Mouse (Mus musculus) heart, embryonic 13.5 days (tissue): ENCODE measurements around the gene Sec14l1. TPM values are rescaled to one million over a fixed set of nuclear protein-coding genes. Genes with fewer than 3 reads are reported as not detected.
A peak's percentile ranks its signal among the peaks of the same experiment; 100 is the strongest.

Source experiments
- ATAC-seq: fragments of 200-750 bp; cut with Nextera tagmentation; 2 replicates; pipeline ENCODE4 v1.8.0; 2017; ENCODE audit warnings: moderate TSS enrichment; ENCODE audit not compliant: insufficient number of reproducible peaks, low FRiP score, low TSS enrichment; ENCODE audit errors: extremely low read depth
- H3K27ac ChIP-seq: fragments of 300-500 bp; sonication (generic); replicated peaks from 2 replicates; pipeline ENCODE4 v1.5.1; 2015; ENCODE audit warnings: moderate library complexity, mild to moderate bottlenecking, inconsistent platforms
- H3K27me3 ChIP-seq: fragments of 300-500 bp; sonication (generic); replicated peaks from 2 replicates; pipeline ENCODE4 v1.6.1; 2015; ENCODE audit warnings: mild to moderate bottlenecking, inconsistent platforms
- H3K36me3 ChIP-seq: fragments of 300-500 bp; sonication (generic); 2 replicates; pipeline ENCODE4 v1.6.1; 2015; ENCODE audit warnings: mild to moderate bottlenecking, inconsistent platforms
- H3K4me1 ChIP-seq: fragments of 300-500 bp; sonication (generic); 2 replicates; pipeline ENCODE4 v1.6.1; 2015; ENCODE audit warnings: inconsistent platforms
- H3K4me2 ChIP-seq: fragments of 300-500 bp; sonication (generic); 2 replicates; pipeline ENCODE4 v1.6.1; 2015; ENCODE audit warnings: inconsistent platforms, mild to moderate bottlenecking, moderate library complexity
- H3K4me3 ChIP-seq: fragments of 300-500 bp; sonication (generic); 2 replicates; pipeline ENCODE4 v1.5.1; 2015; ENCODE audit warnings: moderate library complexity, mild to moderate bottlenecking, inconsistent platforms
- H3K9ac ChIP-seq: fragments of 300-500 bp; sonication (generic); 2 replicates; pipeline ENCODE4 v1.6.1; 2015; ENCODE audit warnings: inconsistent platforms, mild to moderate bottlenecking, moderate library complexity
- H3K9me3 ChIP-seq: fragments of 300-500 bp; sonication (generic); 2 replicates; pipeline ENCODE4 v1.6.1; 2016; ENCODE audit warnings: inconsistent platforms
- WGBS: fragments of 180-500 bp; shearing (Covaris S2); methylation state at CpG from one replicate; pipeline ENCODE4 v1.1.7; 2015; ENCODE audit warnings: mixed read lengths; 5-methylcytosine and 5-hydroxymethylcytosine counted together
- polyA plus RNA-seq: library from polyadenylated mRNA; unstranded; fragments of >200 nt; fragmentation: Nextera tagmentation; extraction: Ambion mirVana; gene quantifications from 2 replicates; pipeline ENCODE4 v1.2.1, GENCODE M21; 2015

Gene Sec14l1
- polyA plus RNA-seq, 1 experiment from 2014 or later, result 44.5 TPM

DNA sequence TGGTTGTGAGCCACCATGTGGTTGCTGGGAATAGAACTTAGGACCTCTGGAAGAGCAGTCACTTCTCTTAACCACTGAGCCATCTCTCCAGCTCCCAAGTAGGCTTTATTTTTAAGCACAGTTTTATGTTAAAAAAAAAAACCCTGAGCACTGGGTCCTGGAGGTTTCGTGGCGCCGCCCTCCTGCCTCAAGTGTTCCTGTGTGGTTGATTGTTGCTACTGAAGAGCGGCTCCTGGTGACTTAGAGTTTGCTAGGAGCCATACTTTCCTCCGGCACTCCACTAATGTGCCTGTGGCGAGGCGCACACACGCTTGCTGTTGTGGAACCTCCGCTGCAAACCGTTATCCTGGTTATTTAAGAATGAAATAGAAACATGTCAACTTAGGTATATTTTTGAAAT is 16.5 kb downstream of the Sec14l1 start:
- Histone ChIP-seq H3K9me3 (no peaks in the 10 kb centered on the region), H3K27ac (peak overlapping the region; percentile 30; the same call in 1 of the 2 replicates), H3K4me3 (no peak overlapping the region), H3K27me3 (no peaks in the 10 kb centered on the region), H3K4me1 (peaks cover 82% of the 10 kb centered on the region), H3K4me2 (no peak overlapping the region), H3K9ac (no peak overlapping the region), H3K36me3 (peaks cover 13% of the 10 kb centered on the region; the same call in 1 of the 2 replicates)
- WGBS, result 96% methylated on average over 10 of the region's 10 CpGs
- no peak for ATAC-seq

DNA sequence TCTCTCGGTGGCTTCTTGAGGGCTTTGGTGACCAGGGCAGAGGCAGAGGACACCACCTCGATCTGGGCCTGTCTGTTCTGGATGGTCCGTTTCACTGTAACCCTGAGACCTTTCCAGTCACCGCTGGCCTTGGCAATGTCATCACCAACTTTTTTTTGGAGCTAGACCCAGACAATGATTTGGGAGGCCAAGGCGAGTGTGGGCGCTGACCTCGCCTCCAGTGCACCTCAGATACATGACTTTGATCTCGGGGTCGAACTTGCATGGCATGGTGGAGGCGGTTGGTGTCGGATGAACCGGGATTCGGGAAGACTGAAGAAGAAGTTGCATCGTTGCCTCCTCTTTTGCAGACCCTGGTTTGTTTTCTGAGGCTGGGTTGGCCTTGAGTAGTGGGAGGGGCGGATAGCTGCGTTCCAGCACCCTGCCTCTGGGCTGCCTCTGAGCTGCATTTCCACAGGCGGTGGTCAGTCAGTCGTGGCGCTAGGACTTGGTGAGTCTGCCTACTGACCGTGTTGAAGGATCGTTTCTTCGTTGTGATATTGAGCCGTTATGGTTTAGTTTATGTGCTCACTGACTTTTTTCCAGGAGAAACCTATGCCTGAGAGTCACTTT is 19.9 kb downstream of the Sec14l1 start:
- Histone ChIP-seq H3K4me3 (no peak overlapping the region), H3K36me3 (peaks cover 20% of the 10 kb centered on the region; the same call in 1 of the 2 replicates), H3K4me1 (peaks cover 76% of the 10 kb centered on the region), H3K9ac (peak overlapping the region; percentile 65), H3K9me3 (no peaks in the 10 kb centered on the region), H3K27me3 (no peaks in the 10 kb centered on the region), H3K27ac (peak overlapping the region; percentile 81), H3K4me2 (peak overlapping the region; percentile 32)
- no peak for ATAC-seq
- WGBS, result 58% methylated on average over 23 of the region's 23 CpGs

GRCm38 (mm10) chr11:117135457-117136290 is 20.7 kb downstream of the Sec14l1 start:
- H3K27ac ChIP-seq, result peak overlapping the region; percentile 81
- peak overlapping the region; percentile 65 for H3K9ac ChIP-seq
- H3K27me3 ChIP-seq, result no peaks in the 10 kb centered on the region
- peak overlapping the region; percentile 32 for H3K4me2 ChIP-seq
- H3K4me3 ChIP-seq, result no peak overlapping the region
- ATAC-seq, result no peak
- 37% methylated on average over 17 of the region's 17 CpGs for WGBS
- H3K4me1 ChIP-seq, result peaks cover 69% of the 10 kb centered on the region
- H3K36me3 ChIP-seq, result peaks cover 21% of the 10 kb centered on the region; the same call in 1 of the 2 replicates
- no peaks in the 10 kb centered on the region for H3K9me3 ChIP-seq

DNA sequence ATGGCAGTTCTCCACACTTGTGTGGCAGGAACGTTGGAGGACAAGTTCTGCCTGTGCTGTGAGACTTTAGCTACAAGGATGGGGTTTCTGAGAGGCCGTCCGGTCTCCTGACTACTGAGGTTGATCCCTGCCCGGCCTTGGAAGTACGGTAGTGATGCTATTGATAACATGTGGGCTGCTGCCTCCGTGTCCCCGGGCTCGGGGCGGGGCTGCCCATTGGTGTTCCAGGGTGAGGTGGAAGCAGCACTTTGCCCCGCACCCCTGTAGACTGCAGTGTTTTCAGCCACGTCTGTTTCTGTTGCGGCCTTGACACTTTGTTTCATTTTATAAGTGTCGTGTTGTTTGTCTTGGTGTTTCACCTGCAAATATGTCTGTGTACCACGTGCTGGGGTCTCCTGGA is 21.9 kb downstream of the Sec14l1 start:
- 81% methylated on average over 14 of the region's 14 CpGs for WGBS
- no peaks in the 10 kb centered on the region for H3K27me3 ChIP-seq
- H3K4me1 ChIP-seq, result peaks cover 63% of the 10 kb centered on the region
- H3K4me3 ChIP-seq, result no peak overlapping the region
- H3K36me3 ChIP-seq, result peaks cover 25% of the 10 kb centered on the region
- H3K4me2 ChIP-seq, result no peak overlapping the region
- no peak for ATAC-seq
- peak overlapping the region; percentile 81 for H3K27ac ChIP-seq
- no peaks in the 10 kb centered on the region for H3K9me3 ChIP-seq
- 0 out of 2 replicates have a peak overlapping the region, but pooled peaks have one; percentile 9 for H3K9ac ChIP-seq

DNA sequence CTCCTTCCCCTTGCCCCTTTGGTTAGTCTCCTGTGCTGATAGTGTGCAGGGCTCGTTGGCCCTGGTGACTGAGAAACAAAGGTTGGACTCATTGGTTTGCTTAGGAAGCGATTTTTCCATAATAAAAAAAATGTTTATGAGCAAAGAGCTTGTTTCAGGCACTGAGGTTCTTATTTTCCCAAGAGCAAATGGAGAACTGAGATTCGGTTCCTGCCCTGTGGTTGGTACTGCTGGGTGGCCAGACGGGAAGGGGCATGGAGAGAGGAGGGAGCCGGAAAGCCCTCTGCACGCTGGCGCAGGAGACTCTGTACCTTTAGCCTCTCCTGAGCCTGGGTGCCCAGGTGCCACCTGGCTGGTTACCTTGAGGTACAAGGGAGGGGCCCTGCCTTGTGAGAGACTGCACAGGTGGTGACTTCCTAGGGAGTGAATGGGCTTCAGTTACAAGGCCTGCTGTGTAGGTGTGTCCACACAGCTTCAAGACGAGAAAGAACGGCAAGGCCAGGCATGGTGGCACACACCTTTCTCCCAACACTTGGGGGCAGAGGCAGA is 23.3 kb downstream of the Sec14l1 start:
- H3K4me1 ChIP-seq, result peaks cover 73% of the 10 kb centered on the region
- H3K4me2 ChIP-seq, result 0 out of 2 replicates have a peak overlapping the region, but pooled peaks have one; percentile 5

GRCm38 (mm10) chr11:117138795-117139463 is 24.0 kb downstream of the Sec14l1 start:
- peak overlapping the region; percentile 62; the same call in 1 of the 2 replicates for H3K9ac ChIP-seq
- H3K4me1 ChIP-seq, result peaks cover 69% of the 10 kb centered on the region
- peaks cover 37% of the 10 kb centered on the region for H3K36me3 ChIP-seq
- 41% methylated on average over 12 of the region's 12 CpGs for WGBS
- no peak overlapping the region for H3K4me3 ChIP-seq
- no peaks in the 10 kb centered on the region for H3K27me3 ChIP-seq
- no peak for ATAC-seq
- 0 out of 2 replicates have a peak overlapping the region, but pooled peaks have one; percentile 5 for H3K4me2 ChIP-seq
- no peaks in the 10 kb centered on the region for H3K9me3 ChIP-seq
- peak overlapping the region; percentile 40; the same call in 1 of the 2 replicates for H3K27ac ChIP-seq

More for the DNA sequence above, 23.3 kb downstream of the Sec14l1 start:
- Histone ChIP-seq H3K27me3 (no peaks in the 10 kb centered on the region), H3K9ac (0 out of 2 replicates have a peak overlapping the region, but pooled peaks have one; percentile 14), H3K36me3 (peaks cover 31% of the 10 kb centered on the region), H3K9me3 (no peaks in the 10 kb centered on the region), H3K27ac (0 out of 2 replicates have a peak overlapping the region, but pooled peaks have one; percentile 40), H3K4me3 (no peak overlapping the region)
- WGBS, result 82% methylated on average over 9 of the region's 9 CpGs
- ATAC-seq, result no peak

DNA sequence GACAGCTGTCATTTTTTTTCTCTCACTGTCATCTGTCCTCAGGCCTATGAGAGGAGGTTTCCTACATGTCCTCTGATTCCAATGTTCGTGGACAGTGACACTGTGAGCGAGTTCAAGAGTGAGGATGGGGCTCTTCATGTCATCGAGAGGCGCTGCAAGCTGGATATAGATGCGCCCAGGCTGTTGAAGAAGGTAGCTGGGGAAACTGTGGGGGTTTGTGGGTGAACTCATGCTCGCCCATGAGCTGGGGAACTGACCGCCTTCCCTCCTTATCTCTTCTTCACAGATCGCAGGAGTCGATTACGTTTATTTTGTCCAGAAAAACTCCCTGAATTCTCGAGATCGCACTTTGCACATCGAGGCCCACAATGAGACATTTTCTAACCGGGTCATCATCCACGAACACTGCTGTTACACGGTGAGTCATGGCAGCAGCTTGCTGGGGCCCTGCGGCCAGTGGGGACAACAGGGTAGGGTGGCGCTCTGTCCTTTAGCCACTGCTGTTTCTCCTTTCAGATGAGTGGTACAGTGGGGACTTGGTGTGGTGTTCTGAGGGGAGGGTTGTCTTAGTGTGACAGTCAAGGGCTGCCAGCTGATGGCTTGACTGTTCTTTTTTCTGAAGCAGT is 26.5 kb downstream of the Sec14l1 start:
- Histone ChIP-seq H3K27me3 (no peaks in the 10 kb centered on the region), H3K27ac (0 out of 2 replicates have a peak overlapping the region, but pooled peaks have one; percentile 10), H3K4me1 (peaks cover 43% of the 10 kb centered on the region), H3K4me2 (no peak overlapping the region), H3K36me3 (peaks cover 63% of the 10 kb centered on the region), H3K9ac (no peak overlapping the region), H3K9me3 (no peaks in the 10 kb centered on the region), H3K4me3 (no peak overlapping the region)
- no peak for ATAC-seq
- WGBS, result 87% methylated on average over 18 of the region's 18 CpGs

DNA sequence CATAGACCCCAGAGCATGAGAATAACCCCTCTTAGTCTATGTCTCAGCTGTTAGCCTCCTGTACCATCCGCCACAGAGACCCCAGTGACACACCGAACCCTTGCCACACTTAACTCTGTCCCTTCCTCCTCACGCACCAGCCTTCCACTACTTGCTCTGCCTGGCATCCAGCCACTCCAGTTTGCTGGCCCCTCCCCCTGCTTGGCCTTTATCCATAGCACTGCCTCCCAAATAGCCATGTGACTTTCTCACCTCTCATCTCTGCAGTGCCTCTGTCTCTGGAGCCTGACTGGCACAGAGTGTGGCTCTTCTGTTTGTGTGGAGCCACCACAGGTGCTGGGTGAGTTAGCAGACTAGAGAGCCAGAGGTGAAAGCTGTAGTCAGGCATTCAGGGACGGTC is 27.5 kb downstream of the Sec14l1 start:
- Histone ChIP-seq H3K27ac (peak overlapping the region; percentile 10; the same call in 1 of the 2 replicates), H3K36me3 (peaks cover 73% of the 10 kb centered on the region), H3K27me3 (no peaks in the 10 kb centered on the region), H3K9ac (no peak overlapping the region), H3K4me3 (no peak overlapping the region), H3K4me1 (peaks cover 37% of the 10 kb centered on the region), H3K4me2 (no peak overlapping the region), H3K9me3 (no peaks in the 10 kb centered on the region)
- 43% methylated on average over 4 of the region's 4 CpGs for WGBS
- ATAC-seq, result no peak

GRCm38 (mm10) chr11:117145451-117146117 is 30.6 kb downstream of the Sec14l1 start:
- 84% methylated on average over 14 of the region's 14 CpGs for WGBS
- Histone ChIP-seq H3K4me3 (no peak overlapping the region), H3K4me2 (no peak overlapping the region), H3K36me3 (peaks cover 96% of the 10 kb centered on the region), H3K27me3 (no peaks in the 10 kb centered on the region), H3K9ac (no peak overlapping the region), H3K27ac (no peak overlapping the region), H3K9me3 (no peaks in the 10 kb centered on the region), H3K4me1 (peaks cover 14% of the 10 kb centered on the region)
- ATAC-seq, result no peak

- Histone ChIP-seq H3K4me2 (no peak overlapping the region), H3K4me1 (peaks cover 14% of the 10 kb centered on the region), H3K27ac (no peak overlapping the region), H3K9me3 (no peaks in the 10 kb centered on the region), H3K4me3 (no peak overlapping the region), H3K27me3 (no peaks in the 10 kb centered on the region), H3K36me3 (peaks cover 100% of the 10 kb centered on the region), H3K9ac (no peak overlapping the region)
- WGBS, result 90% methylated on average over 6 of the region's 6 CpGs
- ATAC-seq, result no peak
Observed at GRCm38 (mm10) chr11:117146118-117146506, 31.1 kb downstream of the Sec14l1 start.
